31 mouse cellular contexts compared by ENCODE assay signal in genomic region chr5:20492679-20493078, GRCm38 (mm10).
DNase-seq lines count a peak whose midpoint lies in the region; ATAC-seq and TF ChIP-seq lines count a peak whose summit lies in the region.
"Had no signal": no experiment of that assay in that cellular context is flagged by ENCODE, and none has a peak within 500 bp of the region (broad histone marks: within the 10 kb centered on the region; RNA-seq: fewer than 3 reads in every experiment).

No protein-coding gene starts in this region.

- peak; percentile 63 to 70 for DNase-seq in frontal cortex, adult 2 months (ENCODE audit: extremely low spot score in 1 of 2, low spot score in 1 of 2)
- DNase-seq in frontal cortex, postnatal 10 days (ENCODE audit: low spot score in 2 of 2), result no peak
- peak; percentile 47 for DNase-seq in left cerebral cortex, adult 11 months (ENCODE audit: low spot score)
- no peak for DNase-seq in left cerebral cortex, postnatal 4 days
- peak; percentile 41 to 52 for DNase-seq in layer of hippocampus, adult 8-10 months (ENCODE audit: low spot score in 2 of 2)
- DNase-seq in left cerebral cortex, postnatal 14 days (ENCODE audit: low spot score in 2 of 2), result peak; percentile 38 to 40
- DNase-seq in liver, postnatal 0 days, result no peak
- DNase-seq: adrenal gland, postnatal 14 days; cerebellum, adult 18-20 months; forebrain, postnatal 0 days; gastrocnemius, postnatal 10 days; heart, postnatal 10 days; kidney, adult 11 months; kidney, postnatal 25 days; spleen, adult 18-20 months; thymus, adult 18-20 months; thymus, postnatal 25 days had no signal

- H3K4me1 ChIP-seq in kidney, embryonic 14.5 days (ENCODE audit: control insufficient read depth, insufficient read depth, low read length), result no peaks in the 10 kb centered on the region
- H3K4me1 ChIP-seq in liver, postnatal 0 days (ENCODE audit: insufficient read depth), result no peaks in the 10 kb centered on the region
- H3K4me1 ChIP-seq: embryonic facial prominence, embryonic 15.5 days; heart, embryonic 13.5 days; kidney, embryonic 15.5 days; liver, embryonic 15.5 days; lung, embryonic 15.5 days; midbrain, embryonic 10.5 days had no signal

- H3K27ac ChIP-seq in kidney, embryonic 14.5 days (ENCODE audit: low read depth, low read length), result no peak overlapping the region
- no peak overlapping the region for H3K27ac ChIP-seq in liver, postnatal 0 days (ENCODE audit: low read depth)
- H3K27ac ChIP-seq: embryonic facial prominence, embryonic 15.5 days; forebrain, embryonic 12.5 days; heart, embryonic 13.5 days; hindbrain, embryonic 14.5 days; kidney, embryonic 15.5 days; limb, embryonic 12.5 days; liver, embryonic 15.5 days; lung, embryonic 15.5 days; midbrain, embryonic 10.5 days; midbrain, embryonic 15.5 days had no signal

- no peak for ATAC-seq in kidney, embryonic 14.5 days (ENCODE audit: low FRiP score, low TSS enrichment)
- ATAC-seq in liver, postnatal 0 days, result no peak
- ATAC-seq: forebrain, postnatal 0 days; inflammation-experienced regulatory T-cells, adult 6 months; midbrain, embryonic 15.5 days; Patski had no signal

- intact Hi-C loops in left cerebral cortex, postnatal 4 days (cut with DNase I), result no loop called here
- intact Hi-C loops in left cerebral cortex, postnatal 14 days (cut with DNase I), result no loop called here

- no peak for TF ChIP-seq EP300 in liver, postnatal 0 days (IDR thresholded peaks at IDR 0.05; ENCODE audit: low read depth)

- WGBS in kidney, embryonic 14.5 days, result 91% methylated on average over 7 of the region's 7 CpGs
- 81% methylated on average over 7 of the region's 7 CpGs for WGBS in liver, postnatal 0 days (ENCODE audit: insufficient replicate concordance)

- no peaks in the 10 kb centered on the region for H3K9me3 ChIP-seq in kidney, embryonic 14.5 days (ENCODE audit: control insufficient read depth, low read length)
- H3K9me3 ChIP-seq in liver, postnatal 0 days (ENCODE audit: low read length), result no peaks in the 10 kb centered on the region
- H3K9me3 ChIP-seq: embryonic facial prominence, embryonic 15.5 days; forebrain, embryonic 12.5 days; G1E; heart, embryonic 13.5 days; kidney, embryonic 15.5 days; limb, embryonic 12.5 days; liver, embryonic 15.5 days; lung, embryonic 15.5 days; midbrain, embryonic 10.5 days; midbrain, embryonic 15.5 days had no signal

- H3K36me3 ChIP-seq in kidney, embryonic 14.5 days (ENCODE audit: control insufficient read depth, insufficient read depth, low read length), result no peaks in the 10 kb centered on the region
- H3K36me3 ChIP-seq in liver, postnatal 0 days (replicated peaks; ENCODE audit: insufficient read depth, low read length), result no peaks in the 10 kb centered on the region
- H3K36me3 ChIP-seq: embryonic facial prominence, embryonic 15.5 days; forebrain, embryonic 12.5 days; G1E; heart, embryonic 13.5 days; kidney, embryonic 15.5 days; limb, embryonic 12.5 days; liver, embryonic 15.5 days; lung, embryonic 15.5 days; midbrain, embryonic 10.5 days; midbrain, embryonic 15.5 days had no signal

- no peak overlapping the region for H3K9ac ChIP-seq in kidney, embryonic 14.5 days (ENCODE audit: low read depth, low read length)
- no peak overlapping the region for H3K9ac ChIP-seq in liver, postnatal 0 days (replicated peaks)
- H3K9ac ChIP-seq: embryonic facial prominence, embryonic 15.5 days; forebrain, embryonic 12.5 days; forebrain, postnatal 0 days; heart, embryonic 13.5 days; hindbrain, embryonic 14.5 days; kidney, embryonic 15.5 days; limb, embryonic 12.5 days; liver, embryonic 15.5 days; lung, embryonic 15.5 days; midbrain, embryonic 15.5 days had no signal

- no peaks in the 10 kb centered on the region for H3K27me3 ChIP-seq in kidney, embryonic 14.5 days (ENCODE audit: control insufficient read depth, insufficient read depth, low read length)
- no peaks in the 10 kb centered on the region for H3K27me3 ChIP-seq in liver, postnatal 0 days (ENCODE audit: insufficient read depth, low read length)
- H3K27me3 ChIP-seq: embryonic facial prominence, embryonic 15.5 days; forebrain, embryonic 12.5 days; heart, embryonic 13.5 days; kidney, embryonic 15.5 days; limb, embryonic 12.5 days; liver, embryonic 15.5 days; lung, embryonic 15.5 days; midbrain, embryonic 15.5 days; Patski had no signal

- no peak overlapping the region for H3K4me2 ChIP-seq in kidney, embryonic 14.5 days (replicated peaks; ENCODE audit: low read depth, low read length)
- H3K4me2 ChIP-seq in liver, postnatal 0 days (ENCODE audit: low read depth, low read length), result no peak overlapping the region
- H3K4me2 ChIP-seq: embryonic facial prominence, embryonic 15.5 days; forebrain, embryonic 12.5 days; heart, embryonic 13.5 days; hindbrain, embryonic 14.5 days; kidney, embryonic 15.5 days; limb, embryonic 12.5 days; liver, embryonic 15.5 days; lung, embryonic 15.5 days; midbrain, embryonic 15.5 days had no signal

- no peak for TF ChIP-seq CTCF in liver, postnatal 0 days (IDR thresholded peaks at IDR 0.05; ENCODE audit: low read depth)

- H3K4me3 ChIP-seq in kidney, embryonic 14.5 days (ENCODE audit: low read length), result no peak overlapping the region
- no peak overlapping the region for H3K4me3 ChIP-seq in liver, postnatal 0 days (ENCODE audit: low read depth, low read length)
- H3K4me3 ChIP-seq: embryonic facial prominence, embryonic 15.5 days; forebrain, embryonic 12.5 days; heart, embryonic 13.5 days; kidney, embryonic 15.5 days; limb, embryonic 12.5 days; liver, embryonic 15.5 days; lung, embryonic 15.5 days; midbrain, embryonic 10.5 days; midbrain, embryonic 15.5 days had no signal

Comparison
In these comparisons a context has a peak if more than half of its experiments do, and no peak if none do; other contexts are left out.
1. DNase-seq: peak in frontal cortex, adult 2 months (2 of 2), left cerebral cortex, adult 11 months (single experiment), layer of hippocampus, adult 8-10 months (2 of 2) and left cerebral cortex, postnatal 14 days (2 of 2); none in frontal cortex, postnatal 10 days (0 of 2), left cerebral cortex, postnatal 4 days (single experiment) and liver, postnatal 0 days (single experiment).